Mouse (Mus musculus): ENCODE data around the gene Exph5. TPM values are rescaled to one million over a fixed set of nuclear protein-coding genes. Genes with fewer than 3 reads are reported as not detected.

The Exph5 gene
- polyA plus RNA-seq, 1 experiment: 25.2 TPM

DNA sequence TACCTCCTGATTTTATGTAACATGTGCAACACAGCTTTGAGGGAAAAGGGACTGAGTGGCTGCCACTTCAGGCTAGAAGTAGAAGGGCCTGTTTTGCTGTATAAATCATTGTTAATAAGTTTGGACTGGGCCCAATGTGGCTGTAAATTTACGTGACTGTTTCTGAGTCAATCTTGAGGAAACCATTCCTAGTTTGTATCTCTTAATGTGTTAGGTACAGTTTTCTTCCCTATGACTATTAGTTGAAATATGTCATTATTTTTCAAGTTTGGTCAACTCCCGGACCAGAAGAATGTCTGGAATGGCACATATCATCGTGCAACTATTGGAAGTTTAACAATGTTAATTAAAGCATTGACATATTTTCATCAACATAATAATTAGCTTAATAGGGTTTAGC, 11.5 kb upstream of the Exph5 start:
- 84% methylated on average over 3 of the region's 3 CpGs for WGBS

DNA sequence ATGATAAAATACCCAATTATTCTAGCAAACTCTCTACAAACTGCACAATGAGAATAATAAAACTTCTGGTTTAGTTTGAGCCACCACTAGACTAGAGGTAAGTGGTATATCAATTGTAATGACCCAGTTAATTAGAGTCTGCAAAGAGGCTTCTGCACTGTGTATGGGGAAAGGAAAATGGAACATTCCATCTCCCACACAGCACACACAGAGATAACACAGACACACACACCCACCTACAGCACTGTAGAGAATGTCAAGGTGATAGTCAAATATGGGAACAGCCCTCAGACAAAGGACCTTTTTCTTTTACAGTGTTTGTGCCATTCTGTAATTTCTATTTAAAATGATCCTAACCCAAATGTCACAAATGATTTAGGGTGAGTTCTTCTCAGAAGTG, 8.6 kb upstream of the Exph5 start:
- no peak for DNase-seq
- no peak overlapping the region for H3K4me3 ChIP-seq (replicated peaks; ENCODE audit: insufficient read depth, low read depth, low read length)
- no peak overlapping the region for H3K27ac ChIP-seq (ENCODE audit: insufficient read depth, low read length)
- TF ChIP-seq POLR2A (IDR thresholded peaks at IDR 0.05; ENCODE audit: borderline replicate concordance, insufficient read depth, low read length) (no peak), CTCF (IDR thresholded peaks at IDR 0.05; ENCODE audit: borderline replicate concordance, insufficient read depth, low read depth, low read length) (no peak)
- H3K27me3 ChIP-seq (ENCODE audit: control insufficient read depth, insufficient read depth, low read length): no peaks in the 10 kb centered on the region
- H3K4me1 ChIP-seq (ENCODE audit: control insufficient read depth, insufficient read depth, low read length): no peaks in the 10 kb centered on the region

More for the DNA sequence above, 11.5 kb upstream of the Exph5 start:
- Histone ChIP-seq H3K27me3 (ENCODE audit: control insufficient read depth, insufficient read depth, low read length) (no peaks in the 10 kb centered on the region), H3K4me3 (replicated peaks; ENCODE audit: insufficient read depth, low read depth, low read length) (no peak overlapping the region), H3K4me1 (ENCODE audit: control insufficient read depth, insufficient read depth, low read length) (no peaks in the 10 kb centered on the region), H3K27ac (ENCODE audit: insufficient read depth, low read length) (no peak overlapping the region)
- no peak for DNase-seq
- TF ChIP-seq CTCF (IDR thresholded peaks at IDR 0.05; ENCODE audit: borderline replicate concordance, insufficient read depth, low read depth, low read length) (no peak), POLR2A (IDR thresholded peaks at IDR 0.05; ENCODE audit: borderline replicate concordance, insufficient read depth, low read length) (no peak)

DNA sequence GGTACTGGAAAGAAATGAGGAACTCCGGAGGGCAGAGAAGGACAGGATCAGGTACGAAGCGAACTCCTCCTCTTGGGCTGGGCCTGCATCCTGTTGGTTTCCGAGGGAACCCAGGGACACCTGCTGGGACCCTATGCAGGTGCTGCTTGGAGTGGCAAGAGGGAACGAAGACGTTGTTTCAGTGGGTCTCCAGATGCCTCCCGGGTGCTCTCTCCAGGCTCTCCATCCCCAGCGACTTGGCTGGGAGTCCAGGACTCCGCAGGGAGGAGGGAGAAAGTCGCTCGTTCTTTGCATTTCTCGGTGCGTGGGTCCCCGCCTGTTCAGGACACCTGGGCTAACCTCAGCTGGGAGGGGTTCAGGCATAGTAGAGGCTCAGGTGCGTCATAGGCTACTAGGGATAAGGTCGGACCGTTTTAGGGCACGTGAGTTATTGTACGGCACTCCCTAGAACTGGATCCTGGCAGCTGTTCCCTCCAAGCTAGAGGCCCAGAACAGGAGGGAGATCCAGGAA, 386 bp downstream of the Exph5 start:
- no peak for TF ChIP-seq POLR2A (IDR thresholded peaks at IDR 0.05; ENCODE audit: borderline replicate concordance, insufficient read depth, low read length)
- TF ChIP-seq CTCF (IDR thresholded peaks at IDR 0.05; ENCODE audit: borderline replicate concordance, insufficient read depth, low read depth, low read length): no peak
- Histone ChIP-seq H3K27me3 (ENCODE audit: control insufficient read depth, insufficient read depth, low read length) (no peaks in the 10 kb centered on the region), H3K27ac (ENCODE audit: insufficient read depth, low read length) (peak overlapping the region; percentile 76), H3K4me3 (replicated peaks; ENCODE audit: insufficient read depth, low read depth, low read length) (peak overlapping the region; percentile 98), H3K4me1 (ENCODE audit: control insufficient read depth, insufficient read depth, low read length) (peaks cover 6% of the 10 kb centered on the region; the same call in 1 of the 2 replicates)
- DNase-seq: peak; percentile 61 to 63
- WGBS: under 1% methylated on average over 19 of the region's 19 CpGs

DNA sequence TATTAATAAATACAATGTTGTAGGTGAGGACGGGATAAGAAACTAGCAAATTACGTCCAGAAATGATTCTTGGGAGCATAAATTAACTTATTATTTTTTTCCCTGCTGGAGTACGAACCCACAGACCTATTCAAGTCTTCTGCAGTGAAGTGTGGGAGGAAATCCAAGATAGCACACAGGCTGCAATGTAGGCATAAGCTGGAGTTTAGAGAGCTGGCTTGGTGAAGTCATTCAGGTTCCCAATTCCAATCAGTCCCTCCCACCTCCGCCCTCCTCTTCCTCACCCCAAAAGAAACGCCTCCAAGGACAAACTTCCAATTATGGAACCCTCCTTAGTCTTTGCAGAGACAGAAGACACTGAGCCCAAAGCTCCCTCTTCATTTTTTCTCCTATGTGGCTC, 945 bp downstream of the Exph5 start:
- no peaks in the 10 kb centered on the region for H3K27me3 ChIP-seq (ENCODE audit: control insufficient read depth, insufficient read depth, low read length)
- TF ChIP-seq CTCF (IDR thresholded peaks at IDR 0.05; ENCODE audit: borderline replicate concordance, insufficient read depth, low read depth, low read length): no peak
- TF ChIP-seq POLR2A (IDR thresholded peaks at IDR 0.05; ENCODE audit: borderline replicate concordance, insufficient read depth, low read length): no peak
- H3K27ac ChIP-seq (ENCODE audit: insufficient read depth, low read length): 0 out of 2 replicates have a peak overlapping the region, but pooled peaks have one; percentile 76
- H3K4me3 ChIP-seq (replicated peaks; ENCODE audit: insufficient read depth, low read depth, low read length): peak overlapping the region; percentile 98
- H3K4me1 ChIP-seq (ENCODE audit: control insufficient read depth, insufficient read depth, low read length): peaks cover 6% of the 10 kb centered on the region; the same call in 1 of the 2 replicates
- no peak for DNase-seq
- WGBS: 46% methylated on average over 5 of the region's 5 CpGs

DNA sequence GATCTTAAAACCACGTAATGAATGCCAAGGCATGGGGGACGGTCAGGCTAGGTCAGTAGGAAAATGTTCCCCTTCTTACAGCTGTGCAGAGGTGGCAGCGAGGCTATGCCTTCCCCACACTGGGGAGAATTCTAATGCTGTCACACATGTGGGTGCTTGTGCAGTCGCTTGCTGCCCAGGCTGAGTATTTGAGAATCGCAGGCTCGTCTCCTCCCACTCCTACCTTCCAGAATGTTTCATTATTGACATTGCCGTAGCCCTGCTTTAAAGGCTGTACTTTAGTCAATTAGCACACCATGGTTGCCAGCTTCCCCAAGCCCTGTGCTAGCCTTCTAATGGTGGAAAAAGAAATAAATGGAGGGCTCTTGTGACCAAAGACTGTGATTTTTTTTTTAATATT, 6.4 kb downstream of the Exph5 start:
- 88% methylated on average over 7 of the region's 7 CpGs for WGBS
- H3K4me1 ChIP-seq (ENCODE audit: control insufficient read depth, insufficient read depth, low read length): peaks cover 5% of the 10 kb centered on the region
- DNase-seq: no peak
- no peak overlapping the region for H3K4me3 ChIP-seq (replicated peaks; ENCODE audit: insufficient read depth, low read depth, low read length)
- TF ChIP-seq CTCF (IDR thresholded peaks at IDR 0.05; ENCODE audit: borderline replicate concordance, insufficient read depth, low read depth, low read length) (no peak), POLR2A (IDR thresholded peaks at IDR 0.05; ENCODE audit: borderline replicate concordance, insufficient read depth, low read length) (no peak)
- no peak overlapping the region for H3K27ac ChIP-seq (ENCODE audit: insufficient read depth, low read length)
- H3K27me3 ChIP-seq (ENCODE audit: control insufficient read depth, insufficient read depth, low read length): no peaks in the 10 kb centered on the region

DNA sequence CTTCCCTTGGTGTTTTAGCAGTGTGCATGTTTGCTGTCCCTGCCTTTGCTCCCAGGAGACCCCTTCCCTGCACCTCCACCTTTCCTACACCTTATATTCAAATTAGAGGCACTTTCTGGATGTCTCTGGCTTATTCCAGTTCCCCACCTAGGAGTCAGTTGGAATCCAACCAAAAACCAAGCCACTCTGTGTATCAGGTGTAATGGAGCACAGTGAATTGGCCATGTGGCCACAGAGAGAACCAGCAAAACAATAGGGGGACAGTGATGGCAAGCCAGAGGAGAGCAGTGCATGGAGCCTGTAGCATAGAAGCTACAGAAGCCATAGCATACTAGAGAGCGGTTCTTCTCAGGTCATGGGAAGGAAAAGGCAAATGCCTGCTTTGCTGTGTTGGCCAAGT, 11.5 kb downstream of the Exph5 start:
- Histone ChIP-seq H3K27me3 (ENCODE audit: control insufficient read depth, insufficient read depth, low read length) (no peaks in the 10 kb centered on the region), H3K27ac (ENCODE audit: insufficient read depth, low read length) (no peak overlapping the region), H3K4me3 (replicated peaks; ENCODE audit: insufficient read depth, low read depth, low read length) (no peak overlapping the region), H3K4me1 (ENCODE audit: control insufficient read depth, insufficient read depth, low read length) (peaks cover 17% of the 10 kb centered on the region)
- peak in 1 of 2 experiments; percentile 63 for DNase-seq
- TF ChIP-seq CTCF (IDR thresholded peaks at IDR 0.05; ENCODE audit: borderline replicate concordance, insufficient read depth, low read depth, low read length) (no peak), POLR2A (IDR thresholded peaks at IDR 0.05; ENCODE audit: borderline replicate concordance, insufficient read depth, low read length) (no peak)
- 54% methylated on average over 1 of the region's 1 CpGs for WGBS

DNA sequence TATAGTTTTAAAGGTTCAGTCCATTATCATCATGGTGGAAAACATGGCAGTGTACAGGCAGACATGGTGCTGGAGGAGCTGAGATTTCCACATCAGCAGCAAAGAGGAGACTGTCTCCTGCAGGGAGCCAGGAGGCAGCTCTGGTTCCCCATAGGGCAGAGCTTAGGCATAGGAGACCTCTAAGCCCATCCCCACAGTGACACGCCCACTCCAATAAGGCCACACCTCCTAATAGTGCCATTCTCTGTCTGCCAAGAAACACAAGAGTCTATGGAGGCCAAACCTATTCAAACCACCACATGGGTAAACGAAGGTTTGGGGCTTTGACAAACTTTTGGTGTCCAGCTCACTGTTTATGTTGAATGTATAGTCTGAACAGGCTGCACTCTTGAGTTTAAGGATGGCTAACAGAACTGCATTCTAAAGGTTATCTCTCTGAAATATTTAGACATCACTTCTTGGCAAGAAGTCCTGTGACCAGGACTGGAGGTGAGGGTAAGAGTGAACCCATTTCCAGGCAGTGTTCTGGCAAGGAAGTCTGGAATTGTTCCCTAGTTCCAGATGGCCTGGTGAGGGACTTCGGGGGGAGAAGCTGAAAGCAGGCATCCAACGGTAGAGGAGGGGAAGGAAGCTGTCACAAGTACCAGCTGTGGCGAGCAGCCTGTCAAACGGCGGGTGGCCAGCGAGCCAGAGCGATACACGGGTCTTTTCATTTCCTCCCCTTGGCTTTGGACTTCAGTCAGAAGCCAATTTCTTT, 19.6 kb downstream of the Exph5 start:
- 3% methylated on average over 10 of the region's 10 CpGs for WGBS
- Histone ChIP-seq H3K4me3 (replicated peaks; ENCODE audit: insufficient read depth, low read depth, low read length) (no peak overlapping the region), H3K27me3 (ENCODE audit: control insufficient read depth, insufficient read depth, low read length) (no peaks in the 10 kb centered on the region), H3K27ac (ENCODE audit: insufficient read depth, low read length) (peak overlapping the region; percentile 84; the same call in 1 of the 2 replicates), H3K4me1 (ENCODE audit: control insufficient read depth, insufficient read depth, low read length) (peaks cover 20% of the 10 kb centered on the region)
- TF ChIP-seq POLR2A (IDR thresholded peaks at IDR 0.05; ENCODE audit: borderline replicate concordance, insufficient read depth, low read length) (no peak), CTCF (IDR thresholded peaks at IDR 0.05; ENCODE audit: borderline replicate concordance, insufficient read depth, low read depth, low read length) (no peak)
- DNase-seq: peak; percentile 93 to 99

DNA sequence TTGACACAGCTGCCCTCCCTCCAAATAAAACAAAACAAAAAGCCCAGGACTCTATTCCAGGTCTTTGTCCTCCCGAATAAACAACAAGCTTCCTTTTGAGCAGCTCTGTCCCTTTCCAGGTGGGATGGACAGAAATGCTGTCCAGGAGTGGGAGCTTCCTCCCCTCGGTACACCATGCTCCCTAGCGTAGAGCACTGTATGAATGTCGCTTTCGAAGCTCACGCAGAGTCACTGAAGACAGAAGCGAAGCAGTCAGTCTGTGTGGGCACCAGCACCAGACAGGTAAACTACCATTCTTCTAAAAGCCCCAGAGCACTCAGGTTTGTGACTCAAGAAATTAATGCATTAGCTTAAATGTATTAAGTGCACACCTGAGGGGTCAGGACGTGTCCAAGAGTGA, 20.2 kb downstream of the Exph5 start:
- peak; percentile 63; the same call in 1 of the 2 replicates for TF ChIP-seq POLR2A (IDR thresholded peaks at IDR 0.05; ENCODE audit: borderline replicate concordance, insufficient read depth, low read length)
- TF ChIP-seq CTCF (IDR thresholded peaks at IDR 0.05; ENCODE audit: borderline replicate concordance, insufficient read depth, low read depth, low read length): no peak
- 11% methylated on average over 8 of the region's 8 CpGs for WGBS
- peak in 1 of 2 experiments; percentile 71 for DNase-seq
- Histone ChIP-seq H3K4me3 (replicated peaks; ENCODE audit: insufficient read depth, low read depth, low read length) (peak overlapping the region; percentile 58), H3K27ac (ENCODE audit: insufficient read depth, low read length) (peak overlapping the region; percentile 82), H3K27me3 (ENCODE audit: control insufficient read depth, insufficient read depth, low read length) (no peaks in the 10 kb centered on the region), H3K4me1 (ENCODE audit: control insufficient read depth, insufficient read depth, low read length) (peaks cover 20% of the 10 kb centered on the region)

Data from cerebellum, adult 2 months (tissue).